Mouse (Mus musculus) ovary, adult 18-20 months (tissue): ENCODE data around the gene Pear1.

Source experiments
- DNase-seq: peaks from one replicate; pipeline ENCODE4 v3.0.0; 2022; ENCODE audit warnings: low spot score, mixed read lengths

The Pear1 gene

DNA sequence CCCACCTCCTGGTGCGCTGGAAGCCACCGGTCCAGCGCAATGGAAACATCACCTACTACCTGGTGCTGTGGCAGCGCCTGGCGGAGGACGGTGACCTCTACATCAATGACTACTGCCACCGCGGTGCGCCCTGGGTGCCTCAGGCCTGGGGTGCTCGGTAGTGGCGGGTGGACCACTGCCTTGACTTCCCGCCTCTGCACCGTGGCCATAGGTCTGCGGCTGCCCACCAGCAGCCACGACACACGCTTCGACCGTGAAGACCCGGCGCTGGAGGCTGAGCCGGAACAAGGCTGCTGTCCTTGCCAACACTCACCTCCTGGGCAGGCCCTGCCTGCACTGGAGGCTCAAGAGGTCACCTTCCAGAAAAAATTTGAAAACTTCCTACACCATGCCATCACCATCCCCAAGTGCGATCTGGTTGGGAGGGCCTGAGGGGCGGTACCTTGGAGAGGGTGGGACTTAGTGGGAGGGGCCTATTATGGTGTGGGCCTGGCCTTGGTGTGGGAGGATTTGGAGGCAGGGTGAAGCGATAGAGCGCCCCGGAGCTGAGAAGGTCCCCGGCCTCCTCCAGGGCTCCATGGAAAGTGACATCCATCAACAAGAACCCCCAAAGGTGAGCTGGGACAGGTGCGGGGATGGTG is 14.7 kb downstream of the Pear1 start:
- no peak for DNase-seq

DNA sequence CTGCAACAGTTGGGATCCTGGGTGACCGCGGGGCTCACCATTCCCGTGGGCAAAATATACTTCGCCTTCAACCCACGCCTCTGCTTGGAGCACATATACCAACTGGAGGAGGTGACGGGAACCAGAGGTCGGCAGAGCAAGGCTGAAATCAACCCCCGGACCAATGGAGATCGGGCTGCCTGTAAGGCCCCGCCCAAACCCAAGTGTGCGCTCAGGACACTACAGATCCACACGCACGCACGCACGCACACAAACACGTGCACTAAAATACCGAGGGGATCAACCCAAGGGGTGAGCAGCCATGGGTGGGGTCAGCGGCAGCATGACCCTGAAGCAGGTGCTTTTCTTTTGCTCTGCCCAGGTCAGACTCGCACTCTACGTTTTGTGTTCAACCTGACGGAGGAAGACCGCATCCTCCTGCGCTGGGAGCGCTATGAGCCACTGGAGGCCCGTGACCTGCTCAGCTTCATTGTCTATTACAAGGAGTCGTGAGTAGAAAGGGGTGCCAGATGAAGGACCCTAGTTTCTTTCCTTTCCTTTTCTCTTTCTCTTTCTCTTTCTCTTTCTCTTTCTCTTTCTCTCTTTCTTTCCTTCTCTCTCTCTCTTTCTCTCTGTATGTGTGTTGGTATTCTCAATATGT is 19.9 kb downstream of the Pear1 start:
- no peak for DNase-seq

DNA sequence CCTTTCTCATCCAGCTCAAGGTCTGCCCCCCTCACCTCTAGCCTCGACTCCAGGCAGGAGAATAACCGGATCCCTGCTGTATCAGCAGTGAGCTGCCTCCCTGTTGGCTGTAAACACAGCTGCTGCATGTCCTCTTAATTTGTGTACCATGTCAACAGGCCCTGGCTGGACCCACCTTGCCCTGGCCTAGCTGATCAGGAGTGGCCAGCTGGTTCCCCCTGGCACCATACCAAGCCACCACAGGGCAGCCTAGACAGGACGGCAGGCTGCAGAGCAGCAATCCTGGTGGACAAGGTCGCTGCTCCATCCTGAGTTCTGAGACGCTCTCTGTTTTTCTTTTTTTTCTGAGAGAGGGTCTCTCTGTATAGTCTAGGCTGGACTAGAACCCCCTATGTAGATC is 22.4 kb downstream of the Pear1 start:
- no peak for DNase-seq

DNA sequence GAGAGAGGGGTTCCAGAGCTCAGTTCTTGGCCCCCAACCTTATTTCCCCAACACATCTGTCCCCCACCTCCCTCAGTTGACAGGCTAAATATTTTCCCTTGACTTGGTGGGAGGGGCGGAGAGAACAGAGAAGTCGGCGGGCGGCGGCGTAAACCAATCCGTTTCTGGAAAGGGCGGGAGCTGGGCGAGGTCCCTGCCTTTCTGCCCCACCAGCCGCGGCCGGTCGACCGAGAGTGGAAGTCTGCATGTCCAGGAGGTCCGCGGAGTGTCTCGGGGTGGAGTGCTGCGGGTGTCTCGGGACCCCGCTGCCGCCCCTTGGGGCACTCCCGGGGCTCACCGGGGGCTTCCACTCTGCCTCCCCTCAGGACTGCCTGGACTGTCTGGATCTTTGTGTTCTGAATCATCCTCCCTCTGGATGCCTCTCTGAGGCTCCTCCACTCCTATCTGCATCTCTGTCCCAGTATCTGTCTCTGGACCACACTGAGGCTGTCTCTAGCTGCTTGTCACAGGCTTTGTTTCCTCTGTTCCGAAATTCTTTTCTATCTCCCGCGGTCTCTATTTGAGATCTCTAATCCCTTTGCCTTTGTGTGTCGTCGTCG is 27.3 kb downstream of the Pear1 start, which contains the start of gene Insrr:
Insrr (plus strand) TSS at position 216 of the 599 bp plus-strand sequence.
- DNase-seq = no peak

DNA sequence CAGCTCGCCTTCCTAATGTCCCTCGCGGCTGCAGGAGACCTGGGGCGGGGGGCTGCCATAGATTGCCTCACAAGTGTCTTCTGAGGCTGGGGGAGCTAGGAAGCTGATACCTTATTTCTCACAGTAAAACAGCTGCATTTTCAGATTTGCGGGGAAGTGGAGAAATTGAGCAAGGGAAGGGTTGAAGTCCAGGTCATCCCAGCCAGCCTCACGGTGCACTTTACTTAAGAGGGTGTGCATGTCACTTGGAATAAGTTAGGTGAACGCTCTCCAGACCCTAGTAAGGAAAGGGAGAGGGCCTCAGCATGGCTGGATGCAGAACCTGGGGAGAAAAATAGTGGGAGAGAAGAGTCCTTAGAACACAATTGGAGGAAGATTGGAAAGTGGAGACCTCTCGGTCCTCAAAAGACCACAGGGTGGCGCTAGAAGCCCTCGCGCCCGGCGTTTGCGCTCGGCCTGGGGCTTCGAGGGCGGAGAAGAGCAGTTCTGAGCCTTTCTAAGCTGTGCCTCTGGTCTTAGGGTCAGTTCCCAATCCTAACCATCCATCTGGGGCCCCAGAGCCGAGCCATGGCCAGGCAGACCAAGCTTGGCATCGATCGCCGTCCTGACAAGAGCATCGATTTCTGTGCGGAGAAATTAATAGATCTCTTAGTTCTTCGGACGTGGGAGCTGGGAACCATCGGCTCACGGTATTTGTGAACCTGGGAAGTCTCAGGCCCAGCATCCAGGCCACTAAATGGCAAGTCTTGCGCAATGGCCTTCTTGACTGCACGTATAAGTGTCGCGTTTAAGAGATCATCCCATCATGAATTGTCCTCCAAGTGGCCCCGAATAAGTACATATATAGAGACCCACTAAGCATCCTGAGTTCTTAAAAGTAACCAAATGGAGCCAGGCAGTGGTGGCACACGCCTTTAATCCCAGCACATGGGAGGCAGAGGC is 28.5 kb downstream of the Pear1 start:
- no peak for DNase-seq

DNA sequence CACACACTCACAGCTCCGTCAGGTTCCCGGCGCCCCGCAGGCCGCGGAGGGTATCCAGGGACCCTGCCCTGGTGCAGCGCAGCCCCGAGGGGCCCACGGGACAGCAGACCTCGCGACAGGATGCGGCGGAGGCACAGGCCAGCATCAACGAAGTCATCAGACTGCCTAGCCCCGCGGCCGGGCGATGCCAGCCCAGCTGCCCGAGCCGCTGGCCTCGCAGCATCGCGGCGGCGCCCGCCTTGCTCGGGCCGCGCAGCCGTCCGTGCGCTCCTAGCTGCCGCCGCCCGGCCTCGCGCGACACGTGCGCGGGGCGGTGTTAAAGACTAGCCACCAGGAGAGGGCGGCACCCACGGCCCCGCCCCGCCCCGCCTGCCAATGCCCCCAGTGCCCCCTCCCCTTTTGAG is 29.2 kb downstream of the Pear1 start, which contains the start of gene Ntrk1:
Ntrk1 (minus strand) TSS at position 241 of the 404 bp plus-strand sequence.
- no peak for DNase-seq

DNA sequence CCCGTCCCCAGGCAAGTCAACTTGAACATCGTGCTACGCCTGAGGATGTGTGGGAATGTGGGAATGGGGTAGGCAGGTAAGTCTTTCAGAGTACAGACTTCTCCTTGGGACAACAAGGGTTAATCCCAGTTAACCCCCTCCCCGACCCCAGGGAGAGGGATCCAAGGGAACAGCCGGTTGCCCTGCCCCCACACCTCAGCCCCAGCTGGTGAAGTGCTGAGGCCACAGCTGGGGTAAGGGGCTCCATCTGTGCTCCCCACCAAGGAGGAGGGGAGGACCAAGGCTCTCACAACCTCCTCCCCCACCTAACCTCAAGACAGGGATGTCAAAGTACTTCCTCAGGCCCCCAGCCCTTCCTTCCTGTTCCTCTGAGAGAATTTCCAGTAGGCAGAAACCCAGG is 34.3 kb downstream of the Pear1 start:
- no peak for DNase-seq

DNA sequence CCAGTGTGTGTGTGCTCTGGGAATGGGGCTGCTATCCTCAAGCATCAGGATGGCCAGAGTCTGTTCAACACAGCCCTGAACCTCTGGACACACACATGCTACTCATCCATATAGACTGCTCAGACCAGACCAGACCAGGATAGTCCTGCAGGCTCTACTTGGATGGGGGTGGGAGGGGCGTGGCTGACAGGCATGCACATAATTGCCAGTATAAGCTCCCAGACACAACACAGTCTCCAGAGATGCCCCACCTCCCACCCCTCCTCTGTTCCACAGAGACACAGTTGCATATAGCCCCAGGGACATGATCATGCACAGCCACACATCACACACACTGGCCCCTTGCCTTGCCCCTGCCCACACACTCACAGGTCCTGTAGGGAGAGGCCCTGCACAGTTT is 34.9 kb downstream of the Pear1 start:
- no peak for DNase-seq

DNA sequence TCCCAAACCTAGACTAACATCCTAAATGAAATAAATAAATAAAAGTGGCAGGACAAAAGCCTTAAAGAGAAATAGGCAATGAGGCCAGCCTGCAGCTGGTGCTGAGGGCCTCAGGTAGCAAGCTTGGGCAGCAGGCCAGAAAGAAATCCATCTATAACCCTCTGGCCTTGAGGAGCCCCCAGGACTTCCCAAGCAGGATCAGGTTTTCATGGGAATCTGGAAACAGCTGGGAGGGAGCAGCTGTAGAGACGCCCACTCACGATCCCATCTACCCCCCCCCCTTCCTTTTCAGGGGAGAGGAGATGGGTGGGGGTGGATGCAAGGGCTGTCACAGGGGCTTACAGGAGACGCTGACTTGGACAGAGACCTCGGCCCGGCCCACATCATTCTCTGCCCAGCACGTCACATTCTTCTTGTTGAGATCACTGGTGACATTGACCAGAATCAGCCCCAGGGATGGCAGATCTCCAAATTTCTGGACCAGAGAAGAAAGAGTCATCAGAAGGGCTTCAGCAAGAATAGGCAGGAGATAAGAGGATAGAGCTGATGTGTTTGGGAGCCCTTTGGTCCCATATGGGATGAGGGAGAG is 38.4 kb downstream of the Pear1 start:
- no peak for DNase-seq

DNA sequence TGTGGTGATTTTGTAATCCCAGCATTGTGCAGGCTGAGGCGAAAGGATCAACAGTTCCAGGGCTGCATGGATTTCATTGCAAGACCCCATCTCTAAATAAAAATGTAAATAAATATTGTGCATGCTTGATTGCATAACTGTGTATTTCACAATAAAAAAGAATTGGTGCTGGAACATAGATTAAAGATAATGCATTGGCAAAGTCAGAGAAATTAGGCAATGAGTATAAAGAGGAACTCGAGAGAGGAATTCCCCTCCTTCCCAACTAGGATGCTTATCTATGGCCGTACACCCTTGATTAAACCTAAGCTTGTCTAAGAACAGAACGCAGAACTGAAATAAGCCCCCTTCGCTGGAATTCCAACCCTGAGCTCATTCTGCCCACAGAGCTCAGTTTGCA is 39.0 kb downstream of the Pear1 start:
- DNase-seq = no peak

DNA sequence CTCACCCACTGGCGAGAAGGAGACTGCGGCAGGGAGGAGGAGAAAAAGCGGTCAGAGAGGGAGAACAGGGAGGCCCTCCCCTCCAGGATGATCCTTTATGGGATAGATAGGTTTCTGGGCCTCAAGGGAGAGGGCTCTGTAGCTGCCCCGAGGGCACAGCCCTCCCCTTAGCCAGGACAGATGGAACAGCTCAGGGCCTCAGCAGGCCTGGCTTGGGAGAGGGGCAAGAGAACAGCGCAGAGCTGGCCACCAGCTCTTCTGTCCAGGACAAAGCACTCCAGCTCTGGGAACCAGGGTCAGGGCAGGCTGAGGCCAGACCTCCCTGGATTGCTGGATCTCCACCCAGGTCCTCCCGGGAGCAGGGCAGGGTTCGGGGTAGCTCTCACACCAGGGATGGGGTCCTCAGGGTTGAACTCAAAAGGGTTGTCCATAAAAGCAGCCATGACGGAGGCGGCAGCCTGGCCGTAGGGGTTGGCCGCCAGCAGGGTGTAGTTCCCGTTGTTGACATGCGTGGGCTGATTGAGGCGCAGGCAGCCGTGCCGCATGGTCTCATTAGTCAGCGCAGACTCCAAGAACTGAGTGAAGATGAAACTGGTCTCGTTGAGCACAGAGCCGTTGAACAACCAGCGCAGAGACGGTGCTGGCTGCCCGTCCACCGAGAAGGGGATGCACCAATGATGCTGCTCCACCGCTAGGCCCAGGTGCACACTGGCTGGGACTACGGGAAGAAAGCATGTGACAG is 40.7 kb downstream of the Pear1 start:
- DNase-seq = no peak

DNA sequence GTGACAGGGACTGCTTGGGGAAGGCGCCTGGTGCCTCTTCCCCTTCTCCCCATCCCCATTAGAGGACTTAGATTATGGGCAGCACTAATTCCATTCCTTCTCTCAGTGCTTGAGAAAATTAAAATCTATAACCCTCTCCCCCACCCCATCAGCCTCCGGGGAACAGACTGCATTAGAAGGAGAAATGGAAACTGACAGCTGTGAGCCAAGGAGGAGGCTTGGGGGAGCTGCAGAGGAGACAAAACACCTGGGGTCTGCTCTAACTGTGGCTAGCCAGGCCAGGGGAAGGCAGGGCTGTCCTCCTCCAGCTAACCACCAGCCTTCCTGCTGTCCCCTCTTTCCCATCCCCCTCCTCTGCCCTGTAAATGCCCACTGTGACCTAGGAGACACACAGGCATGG is 45.0 kb downstream of the Pear1 start:
- DNase-seq = no peak

DNA sequence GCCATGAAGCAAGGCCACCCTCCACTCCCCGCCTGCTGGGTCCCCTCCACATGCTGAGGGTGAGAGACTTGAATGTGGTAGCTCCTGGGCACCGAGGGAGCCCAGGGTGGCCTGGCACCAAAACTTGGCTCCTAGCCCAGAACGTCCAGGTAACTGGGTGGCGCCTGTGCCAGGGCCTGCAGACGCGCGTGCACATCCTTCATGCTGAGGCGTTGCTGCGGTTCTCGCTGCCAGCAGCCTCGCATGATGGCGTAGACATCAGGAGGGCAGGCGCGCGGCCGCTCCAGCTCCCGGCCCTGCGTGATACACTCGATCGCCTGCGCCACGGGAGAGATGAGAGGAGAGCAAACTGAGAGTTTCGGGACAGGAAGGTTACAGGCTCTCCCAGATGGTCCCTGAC is 45.8 kb downstream of the Pear1 start:
- DNase-seq = no peak

DNA sequence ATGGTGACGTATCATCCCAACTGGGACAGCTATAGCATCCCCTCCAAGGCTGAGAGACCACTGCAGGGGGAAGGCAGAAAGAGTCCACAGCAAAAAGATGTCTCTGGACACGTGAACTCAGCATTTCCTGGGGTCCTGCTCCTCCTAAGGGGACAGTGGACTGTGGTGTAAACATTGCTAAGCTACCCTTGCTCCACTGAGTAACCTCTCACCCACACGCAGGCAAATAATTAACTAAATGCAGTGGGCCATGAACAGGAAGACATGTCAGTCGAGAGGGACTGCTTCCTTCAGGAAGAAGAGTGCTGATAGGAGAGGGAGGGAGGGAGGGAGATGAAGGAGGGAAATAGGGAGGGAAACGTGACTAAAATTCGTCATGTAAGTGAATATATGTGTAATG is 53.0 kb downstream of the Pear1 start:
- DNase-seq = no peak

DNA sequence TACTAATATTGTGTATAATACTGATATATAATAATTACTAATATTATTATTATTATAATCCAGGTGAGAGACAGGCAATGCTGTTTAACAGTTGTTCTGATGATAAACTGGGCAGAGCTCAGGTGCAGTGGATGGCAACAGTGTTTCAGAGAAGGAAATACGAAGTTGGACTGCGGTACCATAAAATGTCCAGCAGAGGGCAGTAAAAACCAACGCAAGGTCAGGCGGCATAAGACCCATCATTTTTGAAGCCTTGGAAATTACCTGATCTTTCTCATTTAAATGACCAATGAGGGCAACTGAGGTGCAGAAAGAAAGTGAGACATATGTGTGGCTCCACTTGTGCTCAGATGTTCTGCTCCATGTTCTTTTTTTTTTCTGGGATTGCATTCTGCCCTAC is 53.8 kb downstream of the Pear1 start:
- no peak for DNase-seq

DNA sequence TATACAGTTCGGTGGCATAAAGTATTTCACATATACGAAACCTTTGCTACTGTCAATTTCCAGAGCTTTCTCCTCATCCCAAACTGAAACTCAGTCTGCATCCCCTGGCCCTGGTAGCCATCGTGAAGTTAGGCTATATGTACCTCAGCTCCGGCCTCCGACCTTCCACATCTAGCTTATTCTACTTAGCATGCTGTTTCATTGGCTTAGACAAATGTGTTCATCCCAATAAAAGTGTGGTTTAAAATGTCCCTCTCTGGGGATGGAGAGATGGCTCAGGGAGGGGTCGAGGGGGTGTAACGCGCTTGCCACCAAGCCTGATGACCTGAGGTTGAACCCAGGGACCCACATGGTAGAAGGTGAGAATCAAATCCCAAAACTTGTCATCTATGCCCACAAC is 54.6 kb downstream of the Pear1 start:
- no peak for DNase-seq

DNA sequence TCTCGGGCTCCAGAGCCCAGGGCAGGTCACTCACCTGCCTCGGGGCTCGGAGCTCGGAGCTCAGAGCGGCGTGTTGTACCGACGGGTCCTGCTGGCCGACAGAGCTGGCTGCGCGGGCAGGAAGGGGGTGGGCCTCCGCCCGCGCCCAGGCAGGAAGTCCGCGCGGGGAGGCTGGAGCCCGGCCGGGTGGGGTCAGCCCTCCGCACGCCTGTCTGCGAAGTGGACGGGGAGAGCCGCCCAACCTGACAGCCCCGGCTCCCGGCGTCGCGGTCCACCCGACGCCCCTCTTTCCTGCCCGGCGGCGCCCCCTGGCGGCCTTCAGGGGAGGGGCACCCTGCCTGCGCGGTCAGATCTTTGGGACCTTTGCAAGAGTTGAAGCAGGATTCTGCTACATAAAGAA is 55.3 kb downstream of the Pear1 start:
- peak; percentile 72 for DNase-seq

DNA sequence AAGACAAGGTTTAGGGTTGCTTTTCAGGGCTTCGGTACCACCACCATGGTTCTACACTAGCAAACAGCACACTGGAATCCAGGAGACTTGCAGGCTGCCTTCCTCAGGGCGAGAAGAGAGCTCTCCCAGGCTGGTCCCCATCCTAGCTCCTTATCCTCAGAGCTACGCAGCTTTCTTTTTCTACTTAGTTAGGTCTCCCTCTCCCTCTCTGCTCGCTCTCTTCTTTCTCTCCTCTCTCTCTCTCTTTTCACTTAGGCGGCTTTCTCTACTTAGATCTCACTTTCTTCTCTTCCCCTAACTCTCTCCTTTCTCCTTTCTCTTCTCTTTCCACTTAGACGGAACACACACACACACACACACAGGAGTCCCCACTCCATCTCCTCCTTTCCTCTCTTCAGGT is 55.7 kb downstream of the Pear1 start:
- no peak for DNase-seq

DNA sequence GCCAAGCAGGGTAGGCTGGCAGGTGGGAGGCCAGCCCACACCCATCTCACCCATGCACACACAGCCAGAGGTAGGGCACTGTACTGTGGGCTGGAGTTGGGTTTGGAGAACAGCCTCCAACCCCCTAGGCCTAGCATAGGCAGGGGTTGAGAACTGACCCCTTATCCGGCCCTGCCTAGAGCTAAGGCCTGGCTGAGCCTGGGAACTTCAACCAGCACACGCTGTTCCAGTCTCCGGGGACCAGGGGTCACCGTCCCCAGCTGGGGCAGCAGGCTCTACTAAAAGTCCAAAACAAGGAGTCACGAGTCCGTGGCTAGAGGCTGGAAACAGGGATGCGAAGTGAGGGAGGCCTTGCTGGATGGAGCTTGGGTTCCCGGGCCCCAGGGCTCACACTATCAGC is 56.3 kb downstream of the Pear1 start:
- DNase-seq = no peak

DNA sequence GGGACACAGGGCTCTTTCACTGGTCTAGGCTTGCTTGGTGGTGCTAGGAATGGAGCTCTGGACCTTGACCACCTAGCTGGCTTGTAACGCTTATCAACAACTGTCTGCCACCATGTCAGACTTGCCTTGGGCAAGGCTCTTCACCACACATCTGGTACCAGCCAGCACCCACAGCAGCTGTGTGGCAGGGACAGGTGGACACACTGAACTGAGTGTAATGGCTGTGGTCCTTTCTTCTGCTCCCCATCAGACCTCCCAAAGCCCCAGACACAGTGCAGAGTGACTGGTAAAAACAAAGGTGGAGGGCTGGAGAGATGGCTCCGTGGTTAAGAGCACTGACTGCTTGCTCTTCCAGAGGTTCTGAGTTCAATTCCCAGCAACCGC is 57.8 kb downstream of the Pear1 start:
- DNase-seq = no peak

DNA sequence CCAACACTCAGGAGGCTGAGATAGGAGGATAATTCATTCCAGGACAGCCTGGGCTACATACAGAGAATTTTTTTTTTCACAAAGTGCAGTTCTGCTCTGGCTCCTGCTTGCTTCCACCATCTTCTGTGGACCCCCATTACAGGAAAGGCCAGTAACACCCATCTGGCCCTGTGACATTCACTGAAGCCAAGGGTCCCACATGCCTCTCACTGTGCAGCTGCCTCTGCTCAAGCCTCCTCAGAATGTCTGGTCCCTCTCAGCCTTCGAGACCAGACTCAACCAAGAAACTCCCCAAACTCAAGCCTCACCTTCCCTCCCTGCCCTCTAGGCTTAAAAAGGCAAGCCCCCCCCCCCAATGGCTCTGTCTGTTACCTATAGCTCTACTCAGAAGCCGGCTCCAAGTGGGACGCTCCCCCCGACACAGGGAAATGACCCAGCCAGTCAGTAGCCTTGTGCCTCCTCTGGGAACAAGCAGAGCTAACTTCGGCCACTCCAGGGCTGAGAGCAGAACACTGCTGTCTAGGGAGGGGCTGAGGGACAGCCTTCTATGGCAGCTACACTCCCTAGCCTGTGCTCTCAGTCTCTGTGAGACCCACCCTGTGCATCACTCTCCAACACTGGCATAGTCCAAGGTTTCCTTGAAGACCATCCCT is 58.3 kb downstream of the Pear1 start:
- no peak for DNase-seq
